Mouse (Mus musculus): ENCODE results near the gene Myom1. TPM values are rescaled to one million over a fixed set of nuclear protein-coding genes. Genes with fewer than 3 reads are reported as not detected.
A peak's percentile ranks its signal among the peaks of the same experiment; 100 is the strongest.

Gene Myom1
- polyA plus RNA-seq, 1 experiment from 2014 or later, result 1.5 TPM

GRCm38 (mm10) chr17:71126001-71126400 is 123.6 kb downstream of the Myom1 start:
- Histone ChIP-seq H3K36me3 (ENCODE audit: control insufficient read depth, insufficient read depth, low read length) (no peaks in the 10 kb centered on the region), H3K4me2 (ENCODE audit: low read depth, low read length) (no peak overlapping the region), H3K27me3 (ENCODE audit: control insufficient read depth, insufficient read depth, low read length) (no peaks in the 10 kb centered on the region), H3K9ac (replicated peaks; ENCODE audit: low read depth, low read length) (no peak overlapping the region), H3K4me1 (ENCODE audit: control insufficient read depth, insufficient read depth, low read length) (peaks cover 3% of the 10 kb centered on the region; the same call in 1 of the 2 replicates), H3K27ac (ENCODE audit: low read depth, low read length) (no peak overlapping the region), H3K4me3 (ENCODE audit: low read depth, low read length) (no peak overlapping the region), H3K9me3 (ENCODE audit: control insufficient read depth, low read length) (no peaks in the 10 kb centered on the region)
- 78% methylated on average over 12 of the region's 12 CpGs for WGBS
- no peak for ATAC-seq (ENCODE audit: low read depth)

- Histone ChIP-seq H3K27ac (ENCODE audit: low read depth, low read length) (no peak overlapping the region), H3K9me3 (ENCODE audit: control insufficient read depth, low read length) (no peaks in the 10 kb centered on the region), H3K36me3 (ENCODE audit: control insufficient read depth, insufficient read depth, low read length) (no peaks in the 10 kb centered on the region), H3K4me2 (ENCODE audit: low read depth, low read length) (no peak overlapping the region), H3K4me3 (ENCODE audit: low read depth, low read length) (no peak overlapping the region), H3K4me1 (ENCODE audit: control insufficient read depth, insufficient read depth, low read length) (peaks cover 3% of the 10 kb centered on the region; the same call in 1 of the 2 replicates), H3K27me3 (ENCODE audit: control insufficient read depth, insufficient read depth, low read length) (no peaks in the 10 kb centered on the region), H3K9ac (replicated peaks; ENCODE audit: low read depth, low read length) (no peak overlapping the region)
- WGBS, result 87% methylated on average over 7 of the region's 7 CpGs
- ATAC-seq (ENCODE audit: low read depth), result no peak
Observed at GRCm38 (mm10) chr17:71127464-71128110, 125.2 kb downstream of the Myom1 start.

GRCm38 (mm10) chr17:71129489-71130261 is 127.2 kb downstream of the Myom1 start:
- Histone ChIP-seq H3K4me1 (ENCODE audit: control insufficient read depth, insufficient read depth, low read length) (peaks cover 3% of the 10 kb centered on the region; the same call in 1 of the 2 replicates), H3K4me3 (ENCODE audit: low read depth, low read length) (no peak overlapping the region), H3K27me3 (ENCODE audit: control insufficient read depth, insufficient read depth, low read length) (no peaks in the 10 kb centered on the region), H3K4me2 (ENCODE audit: low read depth, low read length) (no peak overlapping the region), H3K9me3 (ENCODE audit: control insufficient read depth, low read length) (no peaks in the 10 kb centered on the region), H3K36me3 (ENCODE audit: control insufficient read depth, insufficient read depth, low read length) (no peaks in the 10 kb centered on the region), H3K9ac (replicated peaks; ENCODE audit: low read depth, low read length) (no peak overlapping the region), H3K27ac (ENCODE audit: low read depth, low read length) (no peak overlapping the region)
- peak; percentile 63 for ATAC-seq (ENCODE audit: low read depth)
- WGBS, result 45% methylated on average over 9 of the region's 9 CpGs

- no peak overlapping the region for H3K27ac ChIP-seq (ENCODE audit: low read depth, low read length)
- no peaks in the 10 kb centered on the region for H3K9me3 ChIP-seq (ENCODE audit: control insufficient read depth, low read length)
- no peaks in the 10 kb centered on the region for H3K4me1 ChIP-seq (ENCODE audit: control insufficient read depth, insufficient read depth, low read length)
- ATAC-seq (ENCODE audit: low read depth), result no peak
- H3K4me2 ChIP-seq (ENCODE audit: low read depth, low read length), result no peak overlapping the region
- H3K9ac ChIP-seq (replicated peaks; ENCODE audit: low read depth, low read length), result no peak overlapping the region
- H3K4me3 ChIP-seq (ENCODE audit: low read depth, low read length), result no peak overlapping the region
- no peaks in the 10 kb centered on the region for H3K27me3 ChIP-seq (ENCODE audit: control insufficient read depth, insufficient read depth, low read length)
- H3K36me3 ChIP-seq (ENCODE audit: control insufficient read depth, insufficient read depth, low read length), result no peaks in the 10 kb centered on the region
Observed at GRCm38 (mm10) chr17:71132221-71132620, 129.8 kb downstream of the Myom1 start.

- H3K4me3 ChIP-seq (ENCODE audit: low read depth, low read length), result no peak overlapping the region
- WGBS, result 90% methylated on average over 11 of the region's 11 CpGs
Observed at GRCm38 (mm10) chr17:71132856-71133439, 130.5 kb downstream of the Myom1 start.

GRCm38 (mm10) chr17:71134441-71134955 is 132.1 kb downstream of the Myom1 start:
- Histone ChIP-seq H3K36me3 (ENCODE audit: control insufficient read depth, insufficient read depth, low read length) (no peaks in the 10 kb centered on the region), H3K4me3 (ENCODE audit: low read depth, low read length) (no peak overlapping the region), H3K9me3 (ENCODE audit: control insufficient read depth, low read length) (no peaks in the 10 kb centered on the region), H3K9ac (replicated peaks; ENCODE audit: low read depth, low read length) (no peak overlapping the region), H3K27ac (ENCODE audit: low read depth, low read length) (no peak overlapping the region), H3K27me3 (ENCODE audit: control insufficient read depth, insufficient read depth, low read length) (no peaks in the 10 kb centered on the region), H3K4me1 (ENCODE audit: control insufficient read depth, insufficient read depth, low read length) (no peaks in the 10 kb centered on the region), H3K4me2 (ENCODE audit: low read depth, low read length) (no peak overlapping the region)
- no peak for ATAC-seq (ENCODE audit: low read depth)
- WGBS, result 93% methylated on average over 3 of the region's 3 CpGs

More at GRCm38 (mm10) chr17:71132856-71133439, 130.5 kb downstream of the Myom1 start:
- Histone ChIP-seq H3K9ac (replicated peaks; ENCODE audit: low read depth, low read length) (no peak overlapping the region), H3K4me2 (ENCODE audit: low read depth, low read length) (no peak overlapping the region), H3K27ac (ENCODE audit: low read depth, low read length) (no peak overlapping the region), H3K9me3 (ENCODE audit: control insufficient read depth, low read length) (no peaks in the 10 kb centered on the region), H3K27me3 (ENCODE audit: control insufficient read depth, insufficient read depth, low read length) (no peaks in the 10 kb centered on the region), H3K36me3 (ENCODE audit: control insufficient read depth, insufficient read depth, low read length) (no peaks in the 10 kb centered on the region), H3K4me1 (ENCODE audit: control insufficient read depth, insufficient read depth, low read length) (no peaks in the 10 kb centered on the region)
- ATAC-seq (ENCODE audit: low read depth), result no peak

GRCm38 (mm10) chr17:71135108-71135507 is 132.7 kb downstream of the Myom1 start:
- ATAC-seq (ENCODE audit: low read depth), result no peak
- Histone ChIP-seq H3K4me2 (ENCODE audit: low read depth, low read length) (no peak overlapping the region), H3K36me3 (ENCODE audit: control insufficient read depth, insufficient read depth, low read length) (no peaks in the 10 kb centered on the region), H3K9me3 (ENCODE audit: control insufficient read depth, low read length) (no peaks in the 10 kb centered on the region), H3K4me3 (ENCODE audit: low read depth, low read length) (no peak overlapping the region), H3K27me3 (ENCODE audit: control insufficient read depth, insufficient read depth, low read length) (no peaks in the 10 kb centered on the region), H3K27ac (ENCODE audit: low read depth, low read length) (no peak overlapping the region), H3K9ac (replicated peaks; ENCODE audit: low read depth, low read length) (no peak overlapping the region), H3K4me1 (ENCODE audit: control insufficient read depth, insufficient read depth, low read length) (no peaks in the 10 kb centered on the region)
- 75% methylated on average over 5 of the region's 5 CpGs for WGBS

GRCm38 (mm10) chr17:71135866-71136265 is 133.4 kb downstream of the Myom1 start:
- Histone ChIP-seq H3K4me2 (ENCODE audit: low read depth, low read length) (no peak overlapping the region), H3K4me1 (ENCODE audit: control insufficient read depth, insufficient read depth, low read length) (no peaks in the 10 kb centered on the region), H3K27me3 (ENCODE audit: control insufficient read depth, insufficient read depth, low read length) (no peaks in the 10 kb centered on the region), H3K4me3 (ENCODE audit: low read depth, low read length) (no peak overlapping the region), H3K27ac (ENCODE audit: low read depth, low read length) (no peak overlapping the region), H3K9ac (replicated peaks; ENCODE audit: low read depth, low read length) (no peak overlapping the region), H3K36me3 (ENCODE audit: control insufficient read depth, insufficient read depth, low read length) (no peaks in the 10 kb centered on the region), H3K9me3 (ENCODE audit: control insufficient read depth, low read length) (no peaks in the 10 kb centered on the region)
- WGBS, result 92% methylated on average over 5 of the region's 5 CpGs
- ATAC-seq (ENCODE audit: low read depth), result no peak

Measured in neural tube, embryonic 14.5 days (tissue).